Mouse (Mus musculus): ENCODE data around the gene Hmx2.

Gene Hmx2

GRCm38 (mm10) chr7:131556541-131557271, 8.1 kb downstream of the Hmx2 start:
- no peak for DNase-seq

DNA sequence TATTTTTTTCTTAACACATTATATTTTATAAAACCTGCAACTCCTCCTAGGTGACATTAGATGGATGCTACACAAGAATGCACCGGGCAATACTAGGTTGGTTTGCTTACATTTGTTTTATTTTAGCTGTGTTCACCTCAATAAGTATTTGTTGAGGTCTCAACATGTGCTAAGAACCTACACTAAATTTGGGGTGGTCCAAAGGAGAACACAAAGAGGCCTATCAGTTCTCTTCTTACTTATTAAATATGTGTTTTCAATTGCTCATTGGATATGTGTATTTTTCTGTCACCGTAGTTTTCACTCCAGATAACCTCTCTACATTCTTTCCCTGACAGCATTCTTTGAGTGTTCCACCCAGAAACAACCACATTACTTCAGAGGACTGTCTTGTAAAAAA, 9.2 kb downstream of the Hmx2 start:
- DNase-seq: no peak

DNA sequence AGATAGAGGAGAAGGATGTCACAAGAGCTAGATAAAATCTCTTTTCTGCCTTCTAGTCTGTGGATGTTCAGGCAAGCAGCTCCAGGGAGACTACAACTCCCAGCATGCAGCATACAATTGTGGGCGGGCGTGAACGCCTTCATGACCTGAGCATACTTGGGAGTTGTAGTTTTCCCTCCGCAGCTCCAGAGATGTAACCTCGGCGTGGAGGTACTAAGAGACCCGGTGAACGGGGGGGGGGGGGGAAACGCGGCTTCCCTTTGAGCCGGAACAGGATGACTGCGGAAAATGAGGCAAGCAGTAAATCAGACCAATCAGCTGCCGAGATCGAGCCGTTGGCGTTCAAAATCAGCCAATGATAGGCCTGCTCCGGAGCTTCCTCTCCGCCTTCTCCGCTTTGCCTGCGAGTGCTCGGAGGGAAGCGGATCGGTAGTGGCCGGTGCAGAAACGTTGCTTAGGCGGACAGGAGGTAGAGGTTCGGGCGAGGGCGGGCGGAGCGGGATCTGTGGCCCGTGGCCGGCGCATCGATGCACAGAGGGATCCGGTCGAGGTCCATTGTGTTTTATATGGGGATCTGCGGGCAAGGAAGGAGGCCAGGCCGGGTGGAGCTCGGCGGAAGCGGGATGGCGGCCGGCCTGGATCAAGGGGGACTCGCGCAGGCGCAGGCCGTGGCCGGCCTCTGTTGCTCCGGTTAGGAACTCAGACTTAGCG, 11.6 kb downstream of the Hmx2 start, which contains the start of gene Bub3:
TSS of gene Bub3 (plus strand) at position 237 of the 711 bp plus-strand sequence.
- peak; percentile 97 for DNase-seq

DNA sequence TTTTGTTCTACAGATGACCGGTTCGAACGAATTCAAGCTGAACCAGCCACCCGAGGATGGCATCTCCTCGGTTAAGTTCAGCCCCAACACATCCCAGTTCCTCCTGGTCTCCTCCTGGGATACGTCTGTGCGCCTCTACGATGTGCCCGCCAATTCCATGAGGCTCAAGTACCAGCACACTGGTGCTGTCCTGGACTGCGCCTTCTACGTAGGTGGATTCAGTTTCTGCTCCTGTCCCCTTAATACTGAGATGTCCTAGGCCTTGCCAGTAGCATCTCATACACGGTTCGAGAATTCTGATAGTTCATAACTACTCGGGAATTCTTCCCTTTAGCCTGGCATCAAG, 12.1 kb downstream of the Hmx2 start:
- DNase-seq: no peak

GRCm38 (mm10) chr7:131575246-131575645, 26.7 kb downstream of the Hmx2 start:
- no peak for DNase-seq

- DNase-seq: no peak
Observed at GRCm38 (mm10) chr7:131582178-131582577, 33.6 kb downstream of the Hmx2 start.

DNA sequence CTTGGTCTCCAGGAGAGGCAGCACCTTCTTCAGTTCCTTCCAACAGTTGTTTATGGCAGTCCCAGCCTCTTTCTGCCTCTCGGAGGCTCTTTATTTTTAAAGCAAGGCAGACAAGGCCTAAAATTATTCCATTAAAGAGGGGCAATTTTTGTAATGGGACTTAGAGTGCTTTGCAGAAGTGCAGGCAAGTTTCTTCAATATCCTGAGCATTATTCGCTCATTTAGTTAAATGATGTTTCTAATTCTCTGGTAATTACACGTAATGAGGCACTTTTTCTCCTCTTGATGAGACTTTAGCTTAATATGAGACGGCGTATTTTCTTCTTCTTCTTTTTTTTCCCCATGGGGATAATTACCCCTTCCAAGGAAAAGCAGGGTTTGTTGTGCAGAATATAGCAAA, 37.0 kb downstream of the Hmx2 start:
- DNase-seq: no peak

GRCm38 (mm10) chr7:131597779-131598482, 49.4 kb downstream of the Hmx2 start:
- peak; percentile 59 for DNase-seq

GRCm38 (mm10) chr7:131598483-131598824, 49.9 kb downstream of the Hmx2 start:
- DNase-seq: peak; percentile 11

DNA sequence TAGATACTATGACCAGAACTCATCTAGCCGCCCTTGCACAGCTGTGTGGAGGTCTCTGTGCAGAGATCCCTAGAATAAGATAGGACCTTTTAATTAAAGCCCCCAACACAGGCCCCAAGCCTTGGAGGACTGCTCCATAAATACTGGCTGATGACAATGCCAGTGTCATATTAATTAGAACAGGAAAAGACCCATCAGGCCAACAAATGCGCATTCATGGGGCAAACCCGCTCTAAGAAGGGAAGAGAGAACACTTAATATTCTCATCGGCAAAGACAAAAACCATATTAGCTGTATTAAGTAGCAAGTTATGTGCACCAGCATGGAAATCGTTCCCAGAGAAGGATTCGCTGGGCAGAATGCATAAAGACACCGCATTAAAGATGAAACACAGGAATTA, 53.5 kb downstream of the Hmx2 start:
- DNase-seq: no peak

DNA sequence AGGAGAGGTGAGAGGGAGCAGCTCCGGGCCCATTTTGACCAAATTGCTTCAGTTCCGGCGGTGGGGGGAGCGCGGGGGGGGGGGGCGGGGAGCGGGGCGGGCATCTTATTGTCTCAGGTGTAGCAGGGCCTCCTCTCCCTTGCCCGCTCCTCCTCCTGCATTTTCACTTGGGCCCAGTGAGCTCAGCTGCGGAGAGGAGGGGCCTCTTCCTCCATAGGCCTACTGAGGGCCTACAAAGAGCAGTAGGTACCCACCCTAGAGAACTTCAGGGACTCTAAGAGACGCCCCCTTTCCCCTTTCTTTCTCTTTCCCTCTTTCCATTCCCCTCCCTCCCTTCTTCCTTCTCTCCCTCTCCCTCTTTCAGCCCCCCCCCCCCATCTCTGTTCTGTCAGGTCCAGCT, 54.6 kb downstream of the Hmx2 start:
- DNase-seq: no peak

GRCm38 (mm10) chr7:131604946-131605345, 56.4 kb downstream of the Hmx2 start:
- no peak for DNase-seq

GRCm38 (mm10) chr7:131605481-131605880, 56.9 kb downstream of the Hmx2 start:
- DNase-seq: no peak

All from layer of hippocampus, adult 9-11 months (tissue).